Mouse (Mus musculus) megakaryocyte, embryonic 14.5 days (primary cell): ENCODE results near the gene Cnrip1.

ENCODE experiments used
- FLI1 ChIP-seq: IDR thresholded peaks from 2 replicates; pipeline ENCODE4 v1.6.1; 2012; ENCODE audit warnings: low read length, inconsistent platforms, mixed read lengths
- GATA1 ChIP-seq: IDR thresholded peaks from 3 replicates; pipeline ENCODE4 v1.6.1; 2012; ENCODE audit warnings: mixed read lengths, low read length, inconsistent platforms, borderline replicate concordance

GRCm38 (mm10) chr11:17052476-17053049, 1.2 kb downstream of the Cnrip1 start:
- TF ChIP-seq GATA1 = no peak
- TF ChIP-seq FLI1 = no peak
